In genomic region chr3:52645156-52645555, GRCm38 (mm10) we compare ENCODE assay signal across 14 mouse cellular contexts.
DNase-seq lines count a peak whose midpoint lies in the region; ATAC-seq and TF ChIP-seq lines count a peak whose summit lies in the region.
"Had no signal": no experiment of that assay in that cellular context is flagged by ENCODE, and none has a peak within 500 bp of the region (broad histone marks: within the 10 kb centered on the region; RNA-seq: fewer than 3 reads in every experiment).

No protein-coding gene starts in this region.

- H3K4me3 ChIP-seq in forebrain, embryonic 13.5 days = no peak overlapping the region
- H3K4me3 ChIP-seq in forebrain, embryonic 16.5 days (replicated peaks; ENCODE audit: low read length) = no peak overlapping the region
- no peak overlapping the region for H3K4me3 ChIP-seq in midbrain, embryonic 15.5 days
- H3K4me3 ChIP-seq in midbrain, postnatal 0 days (ENCODE audit: low read depth, low read length) = no peak overlapping the region
- H3K4me3 ChIP-seq in embryonic facial prominence, embryonic 14.5 days (ENCODE audit: low read depth, low read length) = no peak overlapping the region
- H3K4me3 ChIP-seq: embryonic facial prominence, embryonic 13.5 days; heart, adult 2 months had no signal

- H3K9ac ChIP-seq in forebrain, embryonic 13.5 days = no peak overlapping the region
- H3K9ac ChIP-seq in forebrain, embryonic 16.5 days (replicated peaks; ENCODE audit: low read depth, low read length) = no peak overlapping the region
- no peak overlapping the region for H3K9ac ChIP-seq in midbrain, embryonic 15.5 days
- no peak overlapping the region for H3K9ac ChIP-seq in midbrain, postnatal 0 days (replicated peaks; ENCODE audit: low read length, poor library complexity, severe bottlenecking)
- no peak overlapping the region for H3K9ac ChIP-seq in embryonic facial prominence, embryonic 14.5 days (ENCODE audit: low read depth, low read length)
- H3K9ac ChIP-seq: embryonic facial prominence, embryonic 13.5 days; liver, postnatal 0 days had no signal

- H3K4me1 ChIP-seq in forebrain, embryonic 13.5 days = peaks cover 24% of the 10 kb centered on the region
- H3K4me1 ChIP-seq in forebrain, embryonic 16.5 days (replicated peaks; ENCODE audit: control insufficient read depth, insufficient read depth, low read length) = peaks cover 20% of the 10 kb centered on the region
- peaks cover 15% of the 10 kb centered on the region for H3K4me1 ChIP-seq in midbrain, embryonic 15.5 days
- 0 out of 2 replicates have a peak, but pooled peaks cover 8% of the 10 kb centered on the region for H3K4me1 ChIP-seq in midbrain, postnatal 0 days (ENCODE audit: insufficient read depth, low read length)
- peaks cover 30% of the 10 kb centered on the region for H3K4me1 ChIP-seq in embryonic facial prominence, embryonic 14.5 days (ENCODE audit: control insufficient read depth, insufficient read depth, low read length)

- TF ChIP-seq CTCF in midbrain, postnatal 0 days (IDR thresholded peaks at IDR 0.05) = no peak

- WGBS in forebrain, embryonic 13.5 days = 40% methylated on average over 12 of the region's 12 CpGs
- 43% methylated on average over 12 of the region's 12 CpGs for WGBS in forebrain, embryonic 16.5 days
- WGBS in midbrain, embryonic 15.5 days = 49% methylated on average over 12 of the region's 12 CpGs
- WGBS in midbrain, postnatal 0 days = 48% methylated on average over 12 of the region's 12 CpGs
- WGBS in embryonic facial prominence, embryonic 14.5 days = 18% methylated on average over 12 of the region's 12 CpGs

- no peak overlapping the region for H3K4me2 ChIP-seq in forebrain, embryonic 13.5 days
- H3K4me2 ChIP-seq in forebrain, embryonic 16.5 days (ENCODE audit: low read length) = no peak overlapping the region
- no peak overlapping the region for H3K4me2 ChIP-seq in midbrain, embryonic 15.5 days
- no peak overlapping the region for H3K4me2 ChIP-seq in midbrain, postnatal 0 days (ENCODE audit: low read depth, low read length, poor library complexity, severe bottlenecking)
- no peak overlapping the region for H3K4me2 ChIP-seq in embryonic facial prominence, embryonic 14.5 days (ENCODE audit: low read depth, low read length)
- H3K4me2 ChIP-seq: embryonic facial prominence, embryonic 13.5 days had no signal

- peak overlapping the region; percentile 65; the same call in 1 of the 2 replicates for H3K27ac ChIP-seq in forebrain, embryonic 13.5 days
- no peak overlapping the region for H3K27ac ChIP-seq in forebrain, embryonic 16.5 days (ENCODE audit: low read length)
- no peak overlapping the region for H3K27ac ChIP-seq in midbrain, embryonic 15.5 days
- no peak overlapping the region for H3K27ac ChIP-seq in midbrain, postnatal 0 days (ENCODE audit: low read depth, low read length)
- no peak overlapping the region for H3K27ac ChIP-seq in embryonic facial prominence, embryonic 14.5 days (replicated peaks; ENCODE audit: low read depth, low read length)

- no peaks in the 10 kb centered on the region for H3K9me3 ChIP-seq in forebrain, embryonic 13.5 days (replicated peaks)
- H3K9me3 ChIP-seq in forebrain, embryonic 16.5 days (ENCODE audit: control insufficient read depth, low read length) = no peaks in the 10 kb centered on the region
- H3K9me3 ChIP-seq in midbrain, embryonic 15.5 days = no peaks in the 10 kb centered on the region
- no peaks in the 10 kb centered on the region for H3K9me3 ChIP-seq in midbrain, postnatal 0 days (ENCODE audit: low read length)
- no peaks in the 10 kb centered on the region for H3K9me3 ChIP-seq in embryonic facial prominence, embryonic 14.5 days (ENCODE audit: control insufficient read depth, low read length)
- H3K9me3 ChIP-seq: embryonic facial prominence, embryonic 13.5 days had no signal

- H3K36me3 ChIP-seq in forebrain, embryonic 13.5 days (ENCODE audit: poor library complexity, severe bottlenecking) = no peaks in the 10 kb centered on the region
- H3K36me3 ChIP-seq in forebrain, embryonic 16.5 days (ENCODE audit: control insufficient read depth, insufficient read depth) = no peaks in the 10 kb centered on the region
- H3K36me3 ChIP-seq in midbrain, embryonic 15.5 days (replicated peaks) = no peaks in the 10 kb centered on the region
- no peaks in the 10 kb centered on the region for H3K36me3 ChIP-seq in midbrain, postnatal 0 days (ENCODE audit: insufficient read depth, low read length)
- no peaks in the 10 kb centered on the region for H3K36me3 ChIP-seq in embryonic facial prominence, embryonic 14.5 days (ENCODE audit: control insufficient read depth, insufficient read depth, low read length)
- H3K36me3 ChIP-seq: embryonic facial prominence, embryonic 13.5 days had no signal

- ATAC-seq in forebrain, embryonic 13.5 days = no peak
- ATAC-seq in forebrain, embryonic 16.5 days = no peak
- ATAC-seq in midbrain, embryonic 15.5 days (replicated peaks) = 0 out of 2 replicates have a peak, but pooled peaks have one; percentile 2
- ATAC-seq in midbrain, postnatal 0 days (ENCODE audit: low FRiP score) = no peak
- ATAC-seq in embryonic facial prominence, embryonic 14.5 days (ENCODE audit: low read depth) = no peak
- ATAC-seq: intestine, postnatal 0 days; liver, postnatal 0 days had no signal

- H3K27me3 ChIP-seq in forebrain, embryonic 13.5 days = no peaks in the 10 kb centered on the region
- H3K27me3 ChIP-seq in forebrain, embryonic 16.5 days (replicated peaks; ENCODE audit: control insufficient read depth, insufficient read depth, low read length) = no peaks in the 10 kb centered on the region
- 0 out of 2 replicates have a peak, but pooled peaks cover 8% of the 10 kb centered on the region for H3K27me3 ChIP-seq in midbrain, embryonic 15.5 days (replicated peaks)
- no peaks in the 10 kb centered on the region for H3K27me3 ChIP-seq in midbrain, postnatal 0 days (ENCODE audit: insufficient read depth, low read length)
- peaks cover 7% of the 10 kb centered on the region; the same call in 1 of the 2 replicates for H3K27me3 ChIP-seq in embryonic facial prominence, embryonic 14.5 days (replicated peaks; ENCODE audit: control insufficient read depth, insufficient read depth, low read length)

- no peak for DNase-seq in midbrain, postnatal 0 days (ENCODE audit: low spot score)
- DNase-seq in embryonic facial prominence, embryonic 14.5 days (ENCODE audit: low spot score) = peak; percentile 65
- peak; percentile 43 for DNase-seq in mesoderm, embryonic 11.5 days (ENCODE audit: low read depth, low spot score)
- DNase-seq in layer of hippocampus, postnatal 25 days (ENCODE audit: extremely low spot score in 1 of 2, low spot score in 1 of 2) = no peak
- DNase-seq in adrenal gland, adult (ENCODE audit: inconsistent age in 2 of 2, low spot score in 1 of 2) = no peak
- DNase-seq: cerebellum, adult 11-12 months; heart, adult 2 months; heart, postnatal 14 days; liver, postnatal 0 days had no signal

Comparison
In these comparisons a context has a peak if more than half of its experiments do, and no peak if none do; other contexts are left out.
1. DNase-seq: peak in embryonic facial prominence, embryonic 14.5 days (single experiment) and mesoderm, embryonic 11.5 days (single experiment); none in midbrain, postnatal 0 days (single experiment), layer of hippocampus, postnatal 25 days (0 of 2) and adrenal gland, adult (0 of 2).